Mouse (Mus musculus) B cell, adult 67 days (primary cell): ENCODE results near the gene Rnf26. TPM values are rescaled to one million over a fixed set of nuclear protein-coding genes. Genes with fewer than 3 reads are reported as not detected.

Source experiments
- total RNA-seq, 2 experiments: library from RNA; stranded (reverse); gene quantifications; 4 replicates each; pipeline ENCODE4 v1.2.4; 2023

Rnf26 gene
- 10 to 100 TPM; 20.3 to 24.1 TPM for total RNA-seq

DNA sequence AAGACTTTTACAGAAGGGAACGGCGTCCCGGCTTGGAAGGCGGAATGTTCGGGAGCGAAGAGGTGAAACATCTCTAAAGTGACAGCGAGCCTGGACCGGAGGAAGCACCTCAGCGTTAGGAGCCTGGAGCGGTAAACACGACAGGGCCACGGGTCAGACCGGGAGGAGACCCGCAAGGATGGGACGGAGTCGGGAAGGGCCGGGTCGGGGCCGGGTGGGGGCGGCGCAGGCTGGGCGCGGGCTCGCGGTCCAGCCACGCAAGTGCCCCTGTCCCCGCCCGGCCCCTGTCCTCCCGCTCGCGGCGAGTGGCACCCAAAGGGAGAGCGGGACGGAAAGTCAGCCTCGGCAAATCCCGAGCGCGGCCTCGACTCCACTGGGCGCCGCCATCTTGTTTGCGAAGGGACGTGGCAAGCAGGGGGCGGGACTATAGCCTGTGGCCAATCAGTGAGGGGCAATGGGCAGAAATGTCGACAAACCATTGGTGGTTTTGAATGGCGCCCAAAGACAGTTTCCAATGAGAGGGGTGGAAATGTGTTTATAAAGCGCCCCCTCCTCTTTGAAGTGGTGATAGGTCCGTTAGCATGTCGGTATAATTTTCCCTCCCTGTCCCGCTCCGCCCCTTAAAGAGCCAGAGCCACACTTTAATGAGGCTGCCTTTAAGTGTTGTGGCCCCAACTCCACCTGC is at the start of gene Rnf26, which contains the start of gene Gm49380:
TSS of gene Rnf26 (minus strand) at position 413 of the 685 bp plus-strand sequence.
TSS of gene Gm49380 (minus strand) at position 396 of the 685 bp plus-strand sequence.

DNA sequence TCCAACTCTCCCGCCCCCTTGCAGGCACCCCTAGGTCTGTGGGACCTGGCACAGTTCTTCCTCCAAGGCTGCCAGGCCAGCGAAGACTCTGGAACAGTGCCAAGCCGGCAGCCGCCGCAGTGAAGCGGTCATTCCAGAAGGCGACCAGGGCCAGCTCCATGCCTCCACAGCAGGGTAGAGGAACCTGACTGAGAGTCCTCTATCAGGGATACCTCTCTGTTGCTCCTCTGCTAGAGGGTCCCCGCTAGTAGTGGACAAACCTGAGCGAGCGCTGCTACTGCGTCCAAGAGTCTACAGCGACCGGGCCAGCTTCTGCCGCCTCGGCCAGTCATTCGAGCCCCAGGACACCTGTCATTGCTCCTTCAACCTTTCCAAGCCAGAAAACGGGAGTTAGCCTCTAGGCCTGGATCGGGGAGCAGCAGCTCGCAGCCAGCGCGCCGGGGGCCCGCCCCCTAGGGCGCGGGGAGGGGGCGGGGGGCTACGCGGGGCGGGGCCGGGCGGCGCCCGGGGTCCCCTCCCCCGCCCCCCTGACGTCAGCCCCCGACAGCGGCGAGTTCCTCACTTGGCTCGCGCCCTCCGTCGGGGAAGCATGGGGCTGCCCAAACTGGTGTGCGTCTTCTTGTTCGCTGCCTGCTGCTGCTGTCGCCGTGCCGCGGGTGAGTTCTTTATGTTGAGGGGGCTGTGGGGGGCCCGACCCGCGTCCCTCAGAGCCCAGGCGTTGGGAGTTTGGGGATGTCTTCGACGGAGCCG is 21.0 kb upstream of the Rnf26 start, which contains the start of gene Mcam:
TSS of gene Mcam (plus strand) at position 369 of the 750 bp plus-strand sequence.

DNA sequence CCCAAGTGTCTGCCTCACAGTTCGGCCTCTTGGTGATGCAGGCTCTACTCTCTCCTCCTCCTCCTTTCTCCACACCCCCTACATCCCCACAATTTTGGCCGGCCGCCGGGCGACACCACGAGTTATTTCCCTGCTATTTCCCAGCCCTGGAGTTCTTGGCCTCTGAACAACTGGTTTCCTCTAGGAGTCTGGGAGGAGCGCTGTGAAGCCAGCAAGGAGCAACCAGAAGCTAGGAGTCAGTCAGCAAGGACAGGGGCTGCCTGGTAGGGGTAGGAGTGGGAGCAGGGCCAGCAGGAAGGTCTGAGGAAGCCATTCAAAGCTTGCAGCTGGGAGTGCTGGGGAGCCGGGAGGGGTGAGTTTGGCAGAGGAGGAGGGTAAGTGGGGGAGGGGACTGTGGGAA is 6.2 kb downstream of the Rnf26 start, which contains the start of gene C1qtnf5:
TSS of gene C1qtnf5 (plus strand) at position 136 of the 400 bp plus-strand sequence.

DNA sequence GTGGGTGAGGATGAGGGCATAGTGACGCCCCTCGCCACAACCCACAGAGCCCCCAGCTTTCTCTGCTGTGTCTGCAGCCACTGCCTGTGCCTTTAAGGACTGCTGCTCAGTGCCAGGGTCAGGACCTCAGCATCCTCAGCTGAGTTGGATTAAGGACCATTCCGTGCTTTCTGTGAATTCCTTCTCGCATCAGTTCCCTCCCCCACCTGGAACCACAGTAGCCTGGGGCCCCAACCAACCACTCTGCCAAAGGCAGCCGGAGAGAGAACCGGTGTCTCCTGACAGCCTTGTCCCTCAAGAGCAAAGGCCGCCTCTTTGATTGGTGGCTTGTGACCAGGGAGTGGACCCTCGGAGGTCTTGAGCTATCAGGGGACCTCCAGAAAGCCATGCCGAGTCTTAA is 11.8 kb downstream of the Rnf26 start, which contains the start of gene Mfrp:
TSS of gene Mfrp (plus strand) at position 240 of the 400 bp plus-strand sequence.

DNA sequence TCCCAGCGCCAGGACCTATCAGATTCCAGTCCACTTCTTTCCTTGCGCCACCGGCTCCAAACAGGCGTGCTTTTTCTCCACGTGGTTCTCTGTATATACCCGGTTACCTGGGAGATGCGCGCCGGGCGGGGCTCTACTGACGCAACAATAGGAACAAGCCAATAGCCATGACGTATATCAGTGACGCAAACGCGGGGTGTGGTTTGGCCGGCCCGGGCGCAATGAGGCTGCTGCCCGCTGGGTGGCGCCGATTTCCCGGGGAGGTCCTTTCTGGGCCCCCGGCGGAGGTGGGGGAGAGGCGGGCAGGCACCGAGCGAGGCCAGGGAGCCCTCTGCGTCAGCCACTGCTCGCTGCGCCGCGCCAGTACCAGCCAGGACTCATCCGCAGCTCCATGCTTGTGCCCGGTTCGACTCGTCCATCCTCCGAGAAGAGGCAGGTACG is 46.5 kb downstream of the Rnf26 start, which contains the start of gene Usp2:
TSS of gene Usp2 (plus strand) at position 237 of the 441 bp plus-strand sequence.

Other genes starting within 250 kb of the Rnf26 start
- gene Thy1, start 70.1 kb downstream of the Rnf26 start, total RNA-seq = 1 to 10 TPM; 2.6 to 3.3 TPM
- gene Usp2, start 46.5 kb downstream of the Rnf26 start, total RNA-seq = 10 to 100 TPM in 1 of 2 experiments, 1 to 10 TPM in 1; 2.6 to 10.8 TPM
- gene Mfrp, start 11.8 kb downstream of the Rnf26 start, total RNA-seq = under 1 TPM in 1 of 2 experiments, not detected in 1; 0.24 TPM
- not detected for gene C1qtnf5, start 6.3 kb downstream of the Rnf26 start, total RNA-seq
- gene Gm49380, start within 50 bp of the Rnf26 start, total RNA-seq = not detected
- gene Mcam, start 21.0 kb upstream of the Rnf26 start, total RNA-seq = 1 to 10 TPM in 1 of 2 experiments, under 1 TPM in 1; 0.53 to 1.1 TPM
- 100 to 1,000 TPM; 147 to 153 TPM for gene Cbl, start 120.5 kb upstream of the Rnf26 start, total RNA-seq
- not detected for gene Ccdc153, start 127.2 kb upstream of the Rnf26 start, total RNA-seq
- not detected for gene Pdzd3, start 138.0 kb upstream of the Rnf26 start, total RNA-seq
- gene Nlrx1, start 155.1 kb upstream of the Rnf26 start, total RNA-seq = 1 to 10 TPM; 4.1 to 4.4 TPM
- gene Abcg4, start 175.1 kb upstream of the Rnf26 start, total RNA-seq = not detected
- gene Hinfp, start 192.2 kb upstream of the Rnf26 start, total RNA-seq = 10 to 100 TPM; 69.0 to 69.1 TPM
- 10 to 100 TPM; 19.9 to 22.5 TPM for gene C2cd2l, start 206.8 kb upstream of the Rnf26 start, total RNA-seq
- 10 to 100 TPM; 10.5 to 11.6 TPM for gene Dpagt1, start 212.5 kb upstream of the Rnf26 start, total RNA-seq
- 10 to 100 TPM; 38.2 to 42.1 TPM for gene H2afx, start 221.2 kb upstream of the Rnf26 start, total RNA-seq
- gene Hmbs, start 230.7 kb upstream of the Rnf26 start, total RNA-seq = 10 to 100 TPM; 22.0 to 24.0 TPM
- gene Vps11, start 248.2 kb upstream of the Rnf26 start, total RNA-seq = 10 to 100 TPM; 65.8 to 68.3 TPM